14 mouse cellular contexts compared by ENCODE assay signal in the genomic region with DNA sequence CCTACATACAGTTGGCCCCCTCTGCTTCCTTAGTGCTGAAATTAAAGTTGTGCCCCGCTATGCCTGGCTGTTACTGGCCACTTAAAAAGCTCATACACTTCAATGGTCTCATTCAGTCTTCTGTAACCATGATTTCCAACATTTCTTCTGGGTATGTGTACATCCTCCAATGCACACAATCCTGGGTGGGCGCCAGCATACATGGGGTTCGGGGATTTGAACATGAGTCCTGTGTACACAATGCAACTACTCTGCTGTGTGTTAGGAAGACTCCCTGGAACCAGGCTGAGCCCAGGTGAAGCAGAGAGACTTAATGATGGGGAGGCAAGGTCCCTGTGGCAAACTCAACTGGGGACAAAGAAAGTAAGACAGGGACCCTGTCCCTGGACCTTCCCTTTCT. TPM values are rescaled to one million over a fixed set of nuclear protein-coding genes. Genes with fewer than 3 reads are reported as not detected.
"Had no signal": no experiment of that assay in that cellular context is flagged by ENCODE, and none has a peak within 500 bp of the region (broad histone marks: within the 10 kb centered on the region; RNA-seq: fewer than 3 reads in every experiment).

No protein-coding gene starts in this region.

- H3K9ac ChIP-seq: liver, embryonic 13.5 days; liver, postnatal 0 days had no signal

- H3K36me3 ChIP-seq: limb, embryonic 12.5 days; liver, embryonic 13.5 days; midbrain, embryonic 13.5 days had no signal

- H3K27me3 ChIP-seq: midbrain, embryonic 13.5 days had no signal

- DNase-seq: kidney, adult 8-10 months; kidney, postnatal 4 days; liver; liver, embryonic 13.5 days; liver, postnatal 0 days; lung, postnatal 36 days; thymus, adult 2 months; thymus, postnatal 25 days had no signal

- H3K27ac ChIP-seq: kidney, postnatal 0 days; limb, embryonic 12.5 days; liver, embryonic 13.5 days; stomach, postnatal 0 days had no signal

- ATAC-seq: intestine, postnatal 0 days; liver, postnatal 0 days; lung, postnatal 0 days; midbrain, embryonic 13.5 days had no signal

- H3K4me3 ChIP-seq: liver, embryonic 13.5 days had no signal

- H3K9me3 ChIP-seq: limb, embryonic 12.5 days; liver, embryonic 13.5 days; midbrain, embryonic 13.5 days had no signal

RNA-seq across cellular contexts. Expression of a gene that starts 53.0 kb away (rescaled TPM):
- polyA plus RNA-seq: liver, embryonic 13.5 days; liver, postnatal 0 days had no signal
